Mouse (Mus musculus) left cerebral cortex, adult 2 months (tissue): ENCODE data around the gene Pigq. TPM values are rescaled to one million over a fixed set of nuclear protein-coding genes. Genes with fewer than 3 reads are reported as not detected.
A peak's percentile ranks its signal among the peaks of the same experiment; 100 is the strongest.

Experiments
- DNase-seq, 2 experiments: peaks; one replicate each; pipeline ENCODE4 v3.0.0; 2021 to 2022; ENCODE audit warnings: low spot score in 2 of 2, mixed read lengths in 1 of 2; ENCODE audit errors: extremely low spot score in 1 of 2
- H3K27ac ChIP-seq: fragments of 200-600 bp; 2 replicates; pipeline ENCODE4 v1.8.1; 2022
- H3K4me3 ChIP-seq: fragments of 200-600 bp; 2 replicates; pipeline ENCODE4 v1.8.1; 2022
- CTCF ChIP-seq: fragments of 200-600 bp; IDR thresholded peaks from 2 replicates; pipeline ENCODE4 v1.8.1; 2022; ENCODE audit warnings: antibody characterized with exemption, mild to moderate bottlenecking, moderate library complexity
- intact Hi-C: fragments of 180-260 bp; cut with DNase I; formaldehyde crosslinking; loops from one replicate; pipeline ENCODE4 v1.15.1; 2025
- total RNA-seq, 2 experiments: library from RNA; stranded (reverse); gene quantifications; 2 replicates each; pipeline ENCODE4 v1.2.3; 2021

Gene Pigq
- total RNA-seq, 2 experiments from 2014 or later: 96.5 to 118 TPM

DNA sequence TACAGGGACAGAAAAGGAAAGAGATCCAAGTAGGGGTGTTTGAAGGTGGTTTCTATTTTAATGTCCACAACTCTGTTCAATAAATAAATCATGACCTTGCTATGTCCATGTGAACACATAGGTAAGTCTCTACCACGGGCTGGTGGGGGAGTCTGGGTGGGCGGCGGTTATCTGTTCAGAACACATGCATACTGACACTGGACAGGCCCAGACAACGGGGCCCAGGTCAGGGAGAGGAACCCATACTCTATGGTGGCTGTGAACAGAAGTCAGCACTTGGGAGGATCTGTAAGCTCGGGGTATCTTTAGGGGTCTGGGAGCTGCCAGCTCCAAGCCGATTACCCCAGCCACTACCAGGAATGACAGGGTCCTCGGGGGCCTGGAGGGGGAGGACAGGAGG lies 1.6 kb upstream of the Pigq start:
- Histone ChIP-seq H3K27ac (no peak overlapping the region), H3K4me3 (no peak overlapping the region)
- intact Hi-C loops: no loop called here
- DNase-seq: no peak
- no peak for TF ChIP-seq CTCF

DNA sequence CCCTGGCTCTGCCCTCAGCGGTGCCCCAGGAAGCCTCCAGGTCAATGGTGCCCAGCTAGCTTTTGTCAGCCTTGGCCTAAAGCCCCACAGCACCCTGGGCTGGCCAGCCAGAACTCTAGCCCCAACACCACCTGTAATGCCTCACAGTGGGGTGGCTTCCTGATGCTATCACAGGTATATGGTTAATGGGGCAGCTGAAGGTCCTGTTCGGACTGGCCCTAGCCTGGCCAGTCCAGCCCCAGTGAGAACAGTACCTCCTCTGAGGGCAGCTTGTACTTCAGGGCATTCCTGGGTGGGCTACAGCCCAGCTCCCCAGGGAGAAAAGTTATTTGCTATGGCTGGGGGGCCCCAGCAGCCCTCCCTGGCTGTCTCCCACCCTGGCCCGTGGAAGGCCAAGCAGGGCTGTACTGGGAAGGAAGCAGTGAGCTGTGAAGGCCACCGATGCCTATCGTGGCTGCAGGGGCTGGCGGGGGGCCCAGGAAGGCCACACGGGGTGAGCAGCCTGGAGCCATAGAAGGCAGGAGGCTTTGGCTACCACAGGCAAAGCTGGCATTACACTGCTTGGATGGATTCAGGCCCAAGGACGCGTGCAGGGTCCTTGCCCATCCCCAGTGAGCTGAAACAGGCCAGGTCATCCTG lies 900 bp upstream of the Pigq start:
- TF ChIP-seq CTCF: no peak
- intact Hi-C loops: no loop called here
- DNase-seq: no peak
- Histone ChIP-seq H3K4me3 (no peak overlapping the region), H3K27ac (no peak overlapping the region)

DNA sequence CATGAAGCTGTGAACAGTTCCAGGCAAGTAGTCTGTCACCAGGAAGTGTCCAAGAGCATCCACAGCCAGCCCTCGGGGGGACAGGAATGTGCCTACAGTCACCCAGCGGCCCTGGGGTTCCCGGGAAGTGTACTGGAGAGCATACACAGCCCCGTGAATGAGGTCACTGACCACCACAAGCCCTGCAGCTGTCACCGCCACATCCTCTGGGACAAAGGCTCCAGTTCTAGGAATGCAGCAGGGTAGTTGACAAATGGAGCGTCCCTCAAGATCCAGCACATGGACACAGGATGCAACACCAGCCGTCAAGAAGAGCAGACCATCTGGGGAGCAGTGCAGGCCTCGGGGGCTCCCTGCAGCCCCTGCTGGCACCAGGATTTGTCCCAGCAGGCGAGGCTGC lies 967 bp downstream of the Pigq start:
- no peak for DNase-seq
- H3K27ac ChIP-seq: no peak overlapping the region

DNA sequence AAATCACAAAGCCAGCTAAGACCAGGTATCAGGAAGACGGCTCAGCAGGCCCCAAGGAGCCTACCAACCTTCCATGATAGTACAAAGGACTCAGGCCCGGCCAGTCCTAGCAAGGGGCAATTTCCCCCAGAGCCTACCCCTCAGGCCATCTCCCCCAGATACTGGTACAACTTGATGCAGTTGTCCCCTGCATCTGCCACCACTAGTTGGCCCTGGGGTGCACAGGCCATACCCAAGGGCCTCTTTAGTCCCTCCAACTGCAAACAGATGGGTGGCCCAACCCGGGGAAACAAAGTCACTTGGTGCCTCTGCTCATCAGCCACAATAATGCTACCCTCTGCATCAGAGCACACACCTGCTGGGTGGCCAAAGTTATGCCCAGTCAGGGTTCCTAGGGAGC lies 1.5 kb downstream of the Pigq start:
- Histone ChIP-seq H3K4me3 (no peak overlapping the region), H3K27ac (no peak overlapping the region)
- DNase-seq: no peak
- no peak for TF ChIP-seq CTCF
- intact Hi-C loops: loop anchor here (2.0 to 5.0 kb wide), 2 partner anchors 42 to 46 kb away; partner anchors contain the start of gene Capn15

More for the DNA sequence above, 967 bp downstream of the Pigq start:
- intact Hi-C loops: loop anchor here (2.0 to 5.0 kb wide), 2 partner anchors 41 to 46 kb away; partner anchors contain the start of gene Capn15
- H3K4me3 ChIP-seq: no peak overlapping the region
- TF ChIP-seq CTCF: no peak

DNA sequence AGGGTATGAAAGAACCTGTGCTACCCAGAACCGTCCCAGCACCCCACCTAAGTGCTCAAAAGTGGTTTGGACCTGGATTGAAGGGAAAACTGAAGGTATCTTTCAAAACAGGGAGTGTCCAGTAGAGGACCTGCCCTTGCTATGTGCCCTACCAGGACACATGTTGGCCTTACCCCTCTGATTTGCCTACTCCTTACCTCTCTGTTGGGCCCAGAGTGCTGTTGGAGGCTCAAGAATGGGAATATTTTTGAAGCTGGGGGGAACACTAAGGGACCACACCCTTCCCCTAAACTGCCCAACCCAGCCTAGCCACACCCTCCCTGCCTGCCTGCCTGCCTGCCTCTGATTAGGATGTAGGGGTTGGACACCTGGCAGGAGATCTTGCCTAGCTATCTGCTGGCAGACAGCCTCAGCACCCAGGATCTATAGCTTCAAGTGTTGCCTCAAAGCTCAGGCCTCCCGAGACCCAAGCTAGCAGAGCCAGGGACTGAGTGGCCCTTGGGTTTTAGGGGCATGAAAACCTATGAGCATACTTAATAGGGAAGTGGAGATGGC lies 2.1 kb downstream of the Pigq start:
- intact Hi-C loops: loop anchor here (2.0 to 5.0 kb wide), 2 partner anchors 42 to 45 kb away; partner anchors contain the start of gene Capn15
- Histone ChIP-seq H3K27ac (no peak overlapping the region), H3K4me3 (no peak overlapping the region)
- no peak for DNase-seq
- no peak for TF ChIP-seq CTCF

DNA sequence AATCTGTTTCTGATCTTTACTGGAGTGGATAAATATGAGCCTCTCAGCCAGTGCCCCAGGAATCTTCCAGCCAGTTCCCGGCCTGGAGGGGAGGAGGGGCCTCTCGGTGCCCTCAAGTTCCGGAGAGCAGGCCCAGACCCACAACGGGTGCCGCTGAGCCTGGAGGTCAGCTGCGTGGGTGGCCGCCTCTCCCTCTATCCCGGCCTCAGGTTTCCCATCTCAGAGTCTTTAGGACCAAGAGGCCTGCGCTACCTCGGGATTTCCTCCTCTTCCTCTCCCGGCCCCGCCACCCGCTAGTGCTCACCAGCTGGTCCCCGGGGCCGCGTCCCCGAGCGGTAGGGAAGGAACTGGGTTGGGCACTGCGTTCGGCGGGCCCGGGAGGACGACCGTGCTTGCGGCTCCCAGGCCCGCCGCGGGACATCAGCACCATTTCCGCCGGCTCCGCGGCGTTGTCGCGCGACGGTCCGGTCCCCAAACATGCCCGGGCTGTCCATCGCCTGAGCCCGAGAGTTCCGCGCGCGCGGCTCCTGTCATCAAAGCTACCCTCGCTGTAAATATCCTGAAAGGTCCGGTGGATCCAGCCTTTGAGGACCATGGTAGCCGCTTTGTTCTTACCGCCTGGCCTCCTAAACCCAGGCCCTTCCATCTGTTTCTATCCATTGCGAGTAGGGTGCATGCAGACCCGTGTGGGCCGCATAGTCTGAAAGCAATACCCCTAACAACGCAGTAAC lies 3.1 kb downstream of the Pigq start:
- TF ChIP-seq CTCF: no peak
- peak; percentile 75 to 82 for DNase-seq
- intact Hi-C loops: loop anchor here (2.0 to 5.0 kb wide), 2 partner anchors 43 to 44 kb away; partner anchors contain the start of gene Capn15
- Histone ChIP-seq H3K27ac (peak overlapping the region; percentile 92), H3K4me3 (peak overlapping the region; percentile 67)

DNA sequence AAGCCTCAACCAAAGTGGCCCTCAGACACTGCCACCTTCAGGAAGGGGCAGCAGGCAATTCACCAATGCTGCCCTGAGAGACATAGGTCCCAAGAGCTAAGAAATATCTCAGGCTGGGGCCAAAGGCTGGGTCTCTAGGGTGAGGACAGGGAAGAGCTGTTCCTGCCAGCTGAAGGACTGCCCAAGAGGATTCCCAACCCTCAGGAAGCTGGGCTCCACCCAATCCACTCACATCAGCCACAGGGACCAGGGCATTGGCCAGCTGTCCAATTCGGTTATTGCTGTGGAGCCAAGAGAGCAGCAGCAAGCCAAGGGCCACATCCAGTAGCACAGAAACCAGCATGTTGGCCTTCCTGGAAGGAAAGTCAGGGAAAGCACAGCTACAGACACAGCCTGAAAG lies 10.2 kb downstream of the Pigq start:
- Histone ChIP-seq H3K27ac (no peak overlapping the region), H3K4me3 (no peak overlapping the region)
- no peak for DNase-seq
- no peak for TF ChIP-seq CTCF
- intact Hi-C loops: no loop called here

DNA sequence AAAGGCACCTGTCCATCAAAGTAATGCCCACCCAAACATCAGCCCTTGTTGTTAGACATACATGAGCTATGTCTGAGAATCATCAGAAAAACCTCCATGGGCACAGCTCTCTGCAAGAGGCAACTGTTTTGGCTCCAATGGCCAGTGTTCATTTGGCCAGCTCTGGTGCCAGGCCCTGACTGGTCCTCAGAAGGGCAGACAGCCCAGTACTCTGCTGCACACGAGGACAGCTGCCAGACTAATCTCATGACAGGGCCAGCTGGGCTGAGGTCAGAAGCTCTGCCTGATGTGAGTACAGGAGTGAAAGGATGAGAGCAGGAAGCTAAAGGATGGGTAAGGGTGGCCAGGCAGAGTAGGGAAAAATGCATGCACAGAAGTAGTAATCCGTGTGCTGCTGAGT lies 19.4 kb downstream of the Pigq start:
- no peak for TF ChIP-seq CTCF
- intact Hi-C loops: no loop called here
- Histone ChIP-seq H3K27ac (peak overlapping the region; percentile 76), H3K4me3 (no peak overlapping the region)
- peak in 1 of 2 experiments; percentile 41 for DNase-seq

DNA sequence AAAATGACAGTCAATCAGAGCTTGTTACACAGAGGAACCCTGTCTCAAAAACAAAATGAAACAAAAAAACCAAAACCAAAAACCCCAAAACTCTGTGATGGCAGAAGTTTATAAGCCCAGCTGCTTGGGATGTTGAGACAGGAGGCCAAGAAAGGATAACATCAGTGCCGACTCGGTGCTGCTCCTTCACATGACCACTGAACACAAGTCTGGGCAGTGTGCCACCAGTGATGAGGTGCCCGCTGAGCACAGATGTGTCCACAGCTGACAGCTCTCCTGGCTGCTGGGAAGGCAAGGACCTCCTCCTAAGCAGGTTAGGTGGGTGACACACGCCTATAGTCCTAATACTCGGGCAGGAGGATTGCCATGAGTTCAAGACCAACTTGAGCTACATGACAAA lies 22.6 kb downstream of the Pigq start:
- Histone ChIP-seq H3K27ac (peak overlapping the region; percentile 28; the same call in 1 of the 2 replicates), H3K4me3 (no peak overlapping the region)
- intact Hi-C loops: no loop called here
- DNase-seq: no peak
- no peak for TF ChIP-seq CTCF

DNA sequence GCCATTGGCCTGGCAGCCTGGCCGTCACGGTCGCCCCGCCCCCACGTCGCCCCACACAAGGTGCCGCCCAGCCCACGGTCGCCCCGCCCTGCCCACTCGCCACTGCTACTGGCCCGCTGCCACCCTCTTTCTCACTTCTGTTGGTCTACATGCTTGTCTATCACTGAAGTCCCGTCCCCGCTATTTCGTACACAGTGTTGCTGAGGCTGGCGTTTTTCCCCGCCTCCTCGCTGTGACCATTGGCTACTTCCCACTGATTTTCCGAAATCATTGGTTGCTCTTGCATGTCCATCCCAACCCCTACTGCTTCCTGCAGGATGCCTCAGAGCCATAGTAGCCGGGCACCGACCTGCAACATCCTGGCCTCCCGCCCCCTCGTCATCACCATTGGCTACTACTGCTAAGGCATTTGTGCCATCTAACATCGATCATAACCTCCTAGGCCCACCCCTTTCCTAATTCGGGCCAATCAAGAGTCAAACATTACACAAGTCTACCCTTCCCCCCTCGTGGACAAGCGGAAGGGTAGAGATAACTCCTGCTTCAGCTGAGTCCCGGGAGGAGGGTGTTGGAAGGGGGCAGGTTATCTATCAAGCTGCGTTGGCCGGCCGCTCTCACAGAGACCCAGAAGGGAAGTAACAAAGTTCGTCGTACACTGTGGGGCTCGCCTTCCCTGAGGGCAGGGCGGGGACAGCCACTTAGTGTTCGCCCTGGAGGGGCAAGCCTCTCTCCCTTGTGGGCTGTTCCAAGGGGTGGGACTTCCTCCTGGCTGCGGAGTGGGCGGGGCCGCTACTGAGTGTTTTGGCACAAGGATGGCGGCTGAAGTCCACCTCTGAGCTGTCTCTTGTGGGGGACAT lies 24.7 kb downstream of the Pigq start:
- Histone ChIP-seq H3K4me3 (peak overlapping the region; percentile 73), H3K27ac (peak overlapping the region; percentile 89)
- TF ChIP-seq CTCF: no peak
- intact Hi-C loops: loop anchor here (2.0 to 5.0 kb wide), 2 partner anchors 43 to 65 kb away; partner anchors contain the start of genes Capn15 and Mettl26
- peak; percentile 100 for DNase-seq

DNA sequence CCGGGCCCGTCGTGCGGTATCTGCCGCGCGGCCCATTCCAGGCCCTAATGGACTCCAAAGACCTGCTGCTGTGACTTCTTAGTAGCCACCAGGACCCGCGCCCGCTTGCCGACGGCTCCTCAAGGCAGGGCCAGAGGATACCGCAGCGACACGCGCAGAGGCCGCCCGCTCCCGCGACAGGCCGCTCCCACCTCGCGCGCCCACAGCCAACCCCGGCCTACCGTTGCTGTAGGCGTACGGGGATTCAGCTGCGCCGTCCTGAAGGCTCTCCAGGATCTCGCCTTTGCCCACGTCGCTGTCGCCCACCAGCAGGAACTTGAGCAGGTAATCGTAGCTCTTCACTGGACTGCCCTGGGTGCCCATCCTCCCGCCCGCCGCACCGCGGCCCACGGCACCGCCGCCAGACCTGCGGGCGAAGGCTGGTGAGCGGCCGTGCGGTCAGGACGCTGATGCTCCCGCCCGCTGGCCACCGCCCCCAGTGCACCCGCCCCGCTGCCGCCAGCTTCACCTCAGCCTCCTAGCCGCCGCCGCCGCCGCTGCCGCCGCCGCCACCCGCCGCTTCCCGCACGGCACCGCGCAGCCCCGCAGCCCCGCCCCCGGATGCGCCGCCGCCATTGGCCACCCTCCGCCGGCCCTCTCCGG lies 25.5 kb downstream of the Pigq start, which contains the start of gene Rab40c:
TSS of gene Rab40c (minus strand) at position 584 of the 642 bp plus-strand sequence.
- no peak; the same call in 1 of the 2 replicates for TF ChIP-seq CTCF
- peak within 1 kb of the TSS; percentile 97 for H3K4me3 ChIP-seq
- intact Hi-C loops: loop anchor here (2.0 to 5.0 kb wide), 2 partner anchors 42 to 66 kb away; partner anchors contain the start of genes Capn15 and Mettl26
- no peak for DNase-seq
- peak within 1 kb of the TSS; percentile 94 for H3K27ac ChIP-seq
